Mouse (Mus musculus): ENCODE measurements around the gene Sdk1. TPM values are rescaled to one million over a fixed set of nuclear protein-coding genes. Genes with fewer than 3 reads are reported as not detected.

Sdk1 gene
- polyA plus RNA-seq, 1 experiment from 2014 or later, result not detected

- H3K36me3 ChIP-seq (ENCODE audit: inconsistent target), result no peaks in the 10 kb centered on the region
- no peak overlapping the region for H3K27ac ChIP-seq
- H3K79me2 ChIP-seq (ENCODE audit: inconsistent target), result no peaks in the 10 kb centered on the region
- H3K4me3 ChIP-seq (ENCODE audit: inconsistent target), result no peak overlapping the region
- 69% methylated on average over 9 of the region's 9 CpGs for WGBS (ENCODE audit: missing documents)
Observed at GRCm38 (mm10) chr5:141939000-141939399, 697.7 kb downstream of the Sdk1 start.

GRCm38 (mm10) chr5:141940636-141941035 is 699.3 kb downstream of the Sdk1 start:
- Histone ChIP-seq H3K79me2 (ENCODE audit: inconsistent target) (no peaks in the 10 kb centered on the region), H3K36me3 (ENCODE audit: inconsistent target) (no peaks in the 10 kb centered on the region), H3K4me3 (ENCODE audit: inconsistent target) (no peak overlapping the region), H3K27ac (no peak overlapping the region)
- 84% methylated on average over 8 of the region's 8 CpGs for WGBS (ENCODE audit: missing documents)

GRCm38 (mm10) chr5:141950791-141951190 is 709.5 kb downstream of the Sdk1 start:
- H3K36me3 ChIP-seq (ENCODE audit: inconsistent target), result no peaks in the 10 kb centered on the region

GRCm38 (mm10) chr5:141952270-141952669 is 711.0 kb downstream of the Sdk1 start:
- Histone ChIP-seq H3K36me3 (ENCODE audit: inconsistent target) (no peaks in the 10 kb centered on the region), H3K79me2 (ENCODE audit: inconsistent target) (no peaks in the 10 kb centered on the region)
- WGBS (ENCODE audit: missing documents), result 0% methylated on average over 2 of the region's 2 CpGs

More at GRCm38 (mm10) chr5:141950791-141951190, 709.5 kb downstream of the Sdk1 start:
- Histone ChIP-seq H3K79me2 (ENCODE audit: inconsistent target) (no peaks in the 10 kb centered on the region), H3K4me3 (ENCODE audit: inconsistent target) (no peak overlapping the region), H3K27ac (no peak overlapping the region)
- 86% methylated on average over 11 of the region's 11 CpGs for WGBS (ENCODE audit: missing documents)

GRCm38 (mm10) chr5:141952708-141953490 is 711.6 kb downstream of the Sdk1 start:
- WGBS (ENCODE audit: missing documents), result 60% methylated on average over 7 of the region's 7 CpGs

More at GRCm38 (mm10) chr5:141952270-141952669, 711.0 kb downstream of the Sdk1 start:
- Histone ChIP-seq H3K27ac (no peak overlapping the region), H3K4me3 (ENCODE audit: inconsistent target) (no peak overlapping the region)

GRCm38 (mm10) chr5:141971071-141971470 is 729.8 kb downstream of the Sdk1 start:
- Histone ChIP-seq H3K4me3 (ENCODE audit: inconsistent target) (no peak overlapping the region), H3K36me3 (ENCODE audit: inconsistent target) (no peaks in the 10 kb centered on the region), H3K27ac (no peak overlapping the region), H3K79me2 (ENCODE audit: inconsistent target) (no peaks in the 10 kb centered on the region)

More at GRCm38 (mm10) chr5:141952708-141953490, 711.6 kb downstream of the Sdk1 start:
- Histone ChIP-seq H3K27ac (no peak overlapping the region), H3K79me2 (ENCODE audit: inconsistent target) (no peaks in the 10 kb centered on the region), H3K36me3 (ENCODE audit: inconsistent target) (no peaks in the 10 kb centered on the region), H3K4me3 (ENCODE audit: inconsistent target) (no peak overlapping the region)

GRCm38 (mm10) chr5:141979511-141979910 is 738.2 kb downstream of the Sdk1 start:
- no peaks in the 10 kb centered on the region for H3K36me3 ChIP-seq (ENCODE audit: inconsistent target)
- no peaks in the 10 kb centered on the region for H3K79me2 ChIP-seq (ENCODE audit: inconsistent target)
- no peak overlapping the region for H3K27ac ChIP-seq
- no peak overlapping the region for H3K4me3 ChIP-seq (ENCODE audit: inconsistent target)

GRCm38 (mm10) chr5:141980746-141981145 is 739.5 kb downstream of the Sdk1 start:
- 87% methylated on average over 6 of the region's 6 CpGs for WGBS (ENCODE audit: missing documents)
- H3K79me2 ChIP-seq (ENCODE audit: inconsistent target), result no peaks in the 10 kb centered on the region
- H3K27ac ChIP-seq, result no peak overlapping the region
- no peaks in the 10 kb centered on the region for H3K36me3 ChIP-seq (ENCODE audit: inconsistent target)
- no peak overlapping the region for H3K4me3 ChIP-seq (ENCODE audit: inconsistent target)

- 84% methylated on average over 4 of the region's 4 CpGs for WGBS (ENCODE audit: missing documents)
- H3K27ac ChIP-seq, result no peak overlapping the region
- H3K4me3 ChIP-seq (ENCODE audit: inconsistent target), result no peak overlapping the region
- no peaks in the 10 kb centered on the region for H3K36me3 ChIP-seq (ENCODE audit: inconsistent target)
- H3K79me2 ChIP-seq (ENCODE audit: inconsistent target), result no peaks in the 10 kb centered on the region
Observed at GRCm38 (mm10) chr5:141984322-141984721, 743.0 kb downstream of the Sdk1 start.

GRCm38 (mm10) chr5:141985003-141985402 is 743.7 kb downstream of the Sdk1 start:
- H3K36me3 ChIP-seq (ENCODE audit: inconsistent target), result no peaks in the 10 kb centered on the region
- no peak overlapping the region for H3K4me3 ChIP-seq (ENCODE audit: inconsistent target)
- no peak overlapping the region for H3K27ac ChIP-seq
- WGBS (ENCODE audit: missing documents), result 9% methylated on average over 8 of the region's 8 CpGs
- H3K79me2 ChIP-seq (ENCODE audit: inconsistent target), result no peaks in the 10 kb centered on the region

GRCm38 (mm10) chr5:141985551-141985950 is 744.3 kb downstream of the Sdk1 start:
- no peak overlapping the region for H3K4me3 ChIP-seq (ENCODE audit: inconsistent target)
- no peak overlapping the region for H3K27ac ChIP-seq
- no peaks in the 10 kb centered on the region for H3K79me2 ChIP-seq (ENCODE audit: inconsistent target)
- no peaks in the 10 kb centered on the region for H3K36me3 ChIP-seq (ENCODE audit: inconsistent target)
- 88% methylated on average over 4 of the region's 4 CpGs for WGBS (ENCODE audit: missing documents)

- H3K36me3 ChIP-seq (ENCODE audit: inconsistent target), result no peaks in the 10 kb centered on the region
- no peak overlapping the region for H3K27ac ChIP-seq
- 40% methylated on average over 1 of the region's 1 CpGs for WGBS (ENCODE audit: missing documents)
- no peaks in the 10 kb centered on the region for H3K79me2 ChIP-seq (ENCODE audit: inconsistent target)
- no peak overlapping the region for H3K4me3 ChIP-seq (ENCODE audit: inconsistent target)
Observed at GRCm38 (mm10) chr5:141987287-141987799, 746.1 kb downstream of the Sdk1 start.

- 89% methylated on average over 5 of the region's 5 CpGs for WGBS (ENCODE audit: missing documents)
- Histone ChIP-seq H3K4me3 (ENCODE audit: inconsistent target) (no peak overlapping the region), H3K27ac (no peak overlapping the region), H3K79me2 (ENCODE audit: inconsistent target) (no peaks in the 10 kb centered on the region), H3K36me3 (ENCODE audit: inconsistent target) (no peaks in the 10 kb centered on the region)
Observed at GRCm38 (mm10) chr5:141988685-141989084, 747.4 kb downstream of the Sdk1 start.

- WGBS (ENCODE audit: missing documents), result 75% methylated on average over 3 of the region's 3 CpGs
- Histone ChIP-seq H3K27ac (no peak overlapping the region), H3K36me3 (ENCODE audit: inconsistent target) (no peaks in the 10 kb centered on the region), H3K79me2 (ENCODE audit: inconsistent target) (no peaks in the 10 kb centered on the region), H3K4me3 (ENCODE audit: inconsistent target) (no peak overlapping the region)
Observed at GRCm38 (mm10) chr5:141994192-141994591, 752.9 kb downstream of the Sdk1 start.

- Histone ChIP-seq H3K27ac (no peak overlapping the region), H3K79me2 (ENCODE audit: inconsistent target) (no peaks in the 10 kb centered on the region), H3K36me3 (ENCODE audit: inconsistent target) (no peaks in the 10 kb centered on the region), H3K4me3 (ENCODE audit: inconsistent target) (no peak overlapping the region)
- WGBS (ENCODE audit: missing documents), result 70% methylated on average over 1 of the region's 1 CpGs
Observed at GRCm38 (mm10) chr5:142000247-142000646, 759.0 kb downstream of the Sdk1 start.
